Mouse (Mus musculus) C2C12 (cell line): ENCODE results near the gene Ppp1r1b. TPM values are rescaled to one million over a fixed set of nuclear protein-coding genes. Genes with fewer than 3 reads are reported as not detected.

Experiments used
- H3K27me3 ChIP-seq: one replicate; pipeline ENCODE4 v1.6.1; 2011; ENCODE audit not compliant: control insufficient read depth, insufficient read depth, insufficient read length
- H3K36me3 ChIP-seq: one replicate; pipeline ENCODE4 v1.6.1; 2011; ENCODE audit not compliant: control insufficient read depth, insufficient read depth
- H3K4me3 ChIP-seq: one replicate; pipeline ENCODE4 v1.5.1; 2011; ENCODE audit warnings: mild to moderate bottlenecking, control low read depth; ENCODE audit not compliant: poor library complexity, insufficient read depth, severe bottlenecking
- H3K79me2 ChIP-seq: one replicate; pipeline ENCODE4 v1.6.1; 2011; ENCODE audit not compliant: control insufficient read depth, insufficient read depth
- H3K79me3 ChIP-seq: one replicate; pipeline ENCODE4 v1.6.1; 2011; ENCODE audit warnings: low read depth, control low read depth
- H3ac ChIP-seq: one replicate; pipeline ENCODE3; 2011; ENCODE audit warnings: low read depth; ENCODE audit not compliant: control insufficient read depth, insufficient read length
- CEBPB ChIP-seq: IDR thresholded peaks from one replicate; pipeline ENCODE4 v1.6.1; 2011; ENCODE audit warnings: low read depth, mild to moderate bottlenecking, control low read depth, moderate library complexity
- CTCF ChIP-seq: IDR thresholded peaks from one replicate; pipeline ENCODE4 v1.5.1; 2011; ENCODE audit not compliant: control insufficient read depth, insufficient read depth, insufficient read length
- FOSL1 ChIP-seq: IDR thresholded peaks from one replicate; pipeline ENCODE4 v1.8.0; 2011; ENCODE audit warnings: mild to moderate bottlenecking, low read length; ENCODE audit not compliant: poor library complexity, insufficient read depth, severe bottlenecking
- MAX ChIP-seq: IDR thresholded peaks from one replicate; pipeline ENCODE4 v1.6.1; 2011; ENCODE audit warnings: mild to moderate bottlenecking, control low read depth
- MYOD1 ChIP-seq: IDR thresholded peaks from one replicate; pipeline ENCODE4 v1.6.1; 2011; ENCODE audit warnings: low read depth; ENCODE audit not compliant: control insufficient read depth, insufficient read length
- MYOG ChIP-seq: IDR thresholded peaks from one replicate; pipeline ENCODE4 v1.6.1; 2011; ENCODE audit not compliant: control insufficient read depth, insufficient read length; ENCODE audit errors: extremely low read depth
- USF1 ChIP-seq: IDR thresholded peaks from one replicate; pipeline ENCODE4 v1.6.1; 2011; ENCODE audit warnings: low read depth, mild to moderate bottlenecking, control low read depth, moderate library complexity
- polyA plus RNA-seq: library from polyadenylated mRNA; unstranded; fragments of >200 nt; fragmentation: generic; extraction: Trizol; gene quantifications from one replicate; pipeline ENCODE4 v1.2.1, GENCODE M21; 2012; ENCODE audit warnings: missing spikeins

Ppp1r1b gene
- polyA plus RNA-seq, 1 experiment, result 0.28 TPM

GRCm38 (mm10) chr11:98393317-98393716 is 45.1 kb downstream of the Ppp1r1b start:
- no peak overlapping the region for H3K4me3 ChIP-seq
- H3K27me3 ChIP-seq, result peaks cover 8% of the 10 kb centered on the region
- H3K79me3 ChIP-seq, result no peaks in the 10 kb centered on the region

GRCm38 (mm10) chr11:98394301-98394700 is 46.1 kb downstream of the Ppp1r1b start:
- Histone ChIP-seq H3K27me3 (peaks cover 8% of the 10 kb centered on the region), H3K36me3 (no peaks in the 10 kb centered on the region), H3ac (no peak overlapping the region), H3K79me2 (no peaks in the 10 kb centered on the region), H3K79me3 (no peaks in the 10 kb centered on the region), H3K4me3 (no peak overlapping the region)
- no peak for TF ChIP-seq FOSL1
- no peak for TF ChIP-seq MYOG
- no peak for TF ChIP-seq MYOD1
- TF ChIP-seq CTCF, result no peak
- no peak for TF ChIP-seq MAX
- no peak for TF ChIP-seq USF1
- no peak for TF ChIP-seq CEBPB

More at GRCm38 (mm10) chr11:98393317-98393716, 45.1 kb downstream of the Ppp1r1b start:
- no peaks in the 10 kb centered on the region for H3K36me3 ChIP-seq
- H3ac ChIP-seq, result no peak overlapping the region
- no peak for TF ChIP-seq MYOD1
- no peak for TF ChIP-seq FOSL1
- no peak for TF ChIP-seq CTCF
- TF ChIP-seq USF1, result no peak
- TF ChIP-seq MAX, result no peak
- no peak for TF ChIP-seq MYOG
- TF ChIP-seq CEBPB, result no peak
- no peaks in the 10 kb centered on the region for H3K79me2 ChIP-seq

GRCm38 (mm10) chr11:98395041-98395440 is 46.8 kb downstream of the Ppp1r1b start:
- no peaks in the 10 kb centered on the region for H3K36me3 ChIP-seq
- H3ac ChIP-seq, result no peak overlapping the region
- H3K79me3 ChIP-seq, result no peaks in the 10 kb centered on the region
- peaks cover 8% of the 10 kb centered on the region for H3K27me3 ChIP-seq
- H3K79me2 ChIP-seq, result no peaks in the 10 kb centered on the region
- TF ChIP-seq CEBPB (no peak), MYOD1 (no peak), MYOG (no peak), MAX (no peak), FOSL1 (no peak), CTCF (no peak)
- no peak overlapping the region for H3K4me3 ChIP-seq

GRCm38 (mm10) chr11:98397946-98398345 is 49.7 kb downstream of the Ppp1r1b start:
- Histone ChIP-seq H3K79me2 (no peaks in the 10 kb centered on the region), H3K27me3 (no peaks in the 10 kb centered on the region), H3K36me3 (no peaks in the 10 kb centered on the region), H3K79me3 (no peaks in the 10 kb centered on the region), H3K4me3 (no peak overlapping the region), H3ac (no peak overlapping the region)
- no peak for TF ChIP-seq CTCF
- no peak for TF ChIP-seq CEBPB
- no peak for TF ChIP-seq MAX
- TF ChIP-seq FOSL1, result no peak
- no peak for TF ChIP-seq USF1
- TF ChIP-seq MYOG, result no peak
- TF ChIP-seq MYOD1, result no peak

GRCm38 (mm10) chr11:98400161-98400726 is 52.0 kb downstream of the Ppp1r1b start, which contains the start of gene Pgap3:
Pgap3 (minus strand) TSS chr11:98400490.
- Histone ChIP-seq H3K79me3 (no peaks in the 10 kb centered on the region), H3K36me3 (no peaks in the 10 kb centered on the region), H3K79me2 (no peaks in the 10 kb centered on the region), H3K27me3 (no peaks in the 10 kb centered on the region), H3K4me3 (peak within 1 kb of the TSS; percentile 50), H3ac (peak within 1 kb of the TSS; percentile 85)
- no peak for TF ChIP-seq MYOG
- no peak for TF ChIP-seq MAX
- no peak for TF ChIP-seq CEBPB
- no peak for TF ChIP-seq MYOD1
- no peak for TF ChIP-seq USF1
- TF ChIP-seq CTCF, result no peak
- TF ChIP-seq FOSL1, result no peak

GRCm38 (mm10) chr11:98400816-98401215 is 52.6 kb downstream of the Ppp1r1b start:
- Histone ChIP-seq H3K79me3 (no peaks in the 10 kb centered on the region), H3K27me3 (no peaks in the 10 kb centered on the region), H3K4me3 (peak overlapping the region; percentile 50), H3K79me2 (no peaks in the 10 kb centered on the region), H3ac (peak overlapping the region; percentile 1), H3K36me3 (no peaks in the 10 kb centered on the region)
- no peak for TF ChIP-seq USF1
- TF ChIP-seq MYOD1, result no peak
- no peak for TF ChIP-seq CEBPB
- TF ChIP-seq MAX, result no peak
- no peak for TF ChIP-seq MYOG
- TF ChIP-seq CTCF, result no peak
- TF ChIP-seq FOSL1, result no peak
